Mouse (Mus musculus) left cerebral cortex, postnatal 10 days (tissue): ENCODE results near the gene Lrp10. TPM values are rescaled to one million over a fixed set of nuclear protein-coding genes. Genes with fewer than 3 reads are reported as not detected.

Source experiments
- DNase-seq, 2 experiments: peaks; one replicate each; pipeline ENCODE4 v3.0.0; 2021 to 2022; ENCODE audit warnings: low spot score in 2 of 2, mixed read lengths in 1 of 2; ENCODE audit errors: extremely low spot score in 1 of 2
- intact Hi-C: fragments of 180-260 bp; cut with DNase I; formaldehyde crosslinking; loops from one replicate; pipeline ENCODE4 v1.15.1; 2025
- total RNA-seq, 2 experiments: library from RNA; stranded (reverse); gene quantifications; 2 replicates each; pipeline ENCODE4 v1.2.3; 2021

Lrp10 gene
- 10 to 100 TPM; 27.5 to 34.5 TPM for total RNA-seq

GRCm38 (mm10) chr14:54463959-54464292 is at the start of gene Lrp10:
Lrp10 (plus strand) TSS chr14:54464137.
- DNase-seq: peak; percentile 79 to 92
- intact Hi-C loops: no loop called here

GRCm38 (mm10) chr14:54415241-54416020 is 48.5 kb upstream of the Lrp10 start:
- no peak for DNase-seq
- intact Hi-C loops: loop anchor here (5.0 kb wide), 1 partner anchor 523 kb away; no protein-coding TSS in a partner anchor

GRCm38 (mm10) chr14:54416229-54416775 is 47.6 kb upstream of the Lrp10 start:
- intact Hi-C loops: loop anchor here (5.0 kb wide), 1 partner anchor 524 kb away; no protein-coding TSS in a partner anchor
- DNase-seq: no peak

GRCm38 (mm10) chr14:54416830-54417229 is 47.1 kb upstream of the Lrp10 start:
- intact Hi-C loops: loop anchor here (5.0 kb wide), 1 partner anchor 525 kb away; no protein-coding TSS in a partner anchor
- DNase-seq: no peak

GRCm38 (mm10) chr14:54417623-54418081 is 46.3 kb upstream of the Lrp10 start, which contains the start of gene Slc7a7:
Slc7a7 (minus strand) TSS chr14:54417780.
- DNase-seq: no peak
- intact Hi-C loops: loop anchor here (5.0 kb wide), 1 partner anchor 525 kb away; no protein-coding TSS in a partner anchor

GRCm38 (mm10) chr14:54421014-54421413 is 42.9 kb upstream of the Lrp10 start:
- intact Hi-C loops: loop anchor here (10.0 kb wide), 1 partner anchor 356 kb away; no protein-coding TSS in a partner anchor
- no peak for DNase-seq

- intact Hi-C loops: loop anchor here (10.0 kb wide), 1 partner anchor 359 kb away; no protein-coding TSS in a partner anchor
- DNase-seq: no peak
Measured at GRCm38 (mm10) chr14:54423406-54423805, 40.5 kb upstream of the Lrp10 start.

- intact Hi-C loops: loop anchor here (10.0 kb wide), 1 partner anchor 360 kb away; no protein-coding TSS in a partner anchor
- DNase-seq: no peak
Measured at GRCm38 (mm10) chr14:54424634-54425033, 39.3 kb upstream of the Lrp10 start.

GRCm38 (mm10) chr14:54425540-54425939 is 38.4 kb upstream of the Lrp10 start:
- intact Hi-C loops: loop anchor here (10.0 kb wide), 1 partner anchor 361 kb away; no protein-coding TSS in a partner anchor
- no peak for DNase-seq

GRCm38 (mm10) chr14:54426003-54426688 is 37.8 kb upstream of the Lrp10 start:
- DNase-seq: no peak
- intact Hi-C loops: loop anchor here (2.0 to 10.0 kb wide), 2 partner anchors 23 to 361 kb away; no protein-coding TSS in a partner anchor

- intact Hi-C loops: loop anchor here (2.0 to 10.0 kb wide), 2 partner anchors 22 to 362 kb away; no protein-coding TSS in a partner anchor
- DNase-seq: peak; percentile 89 to 95
Measured at GRCm38 (mm10) chr14:54426689-54427398, 37.1 kb upstream of the Lrp10 start, which contains the start of gene Mrpl52. Mrpl52 (plus strand) TSS chr14:54426909.

GRCm38 (mm10) chr14:54427696-54428095 is 36.2 kb upstream of the Lrp10 start:
- no peak for DNase-seq
- intact Hi-C loops: loop anchor here (2.0 to 10.0 kb wide), 2 partner anchors 21 to 363 kb away; no protein-coding TSS in a partner anchor

- intact Hi-C loops: loop anchor here (10.0 kb wide), 1 partner anchor 364 kb away; no protein-coding TSS in a partner anchor
- DNase-seq: no peak
Measured at GRCm38 (mm10) chr14:54428421-54428820, 35.5 kb upstream of the Lrp10 start.

GRCm38 (mm10) chr14:54429332-54430093 is 34.4 kb upstream of the Lrp10 start:
- intact Hi-C loops: loop anchor here (10.0 kb wide), 1 partner anchor 365 kb away; no protein-coding TSS in a partner anchor
- DNase-seq: no peak

- no peak for DNase-seq
- intact Hi-C loops: no loop called here
Measured at GRCm38 (mm10) chr14:54430406-54431145, 33.4 kb upstream of the Lrp10 start.

- intact Hi-C loops: no loop called here
- DNase-seq: peak in 1 of 2 experiments; percentile 84
Measured at GRCm38 (mm10) chr14:54431334-54432077, 32.4 kb upstream of the Lrp10 start, which contains the start of gene Mmp14. Mmp14 (plus strand) TSS chr14:54431612.
